Mouse (Mus musculus) E14TG2a.4 (cell line): ENCODE results near the gene Srgap2.

Experiments
- CTCF ChIP-seq: conservative IDR thresholded peaks from 2 replicates; pipeline ENCODE4 v1.5.1; 2014; ENCODE audit warnings: low read length
- NANOG ChIP-seq: IDR thresholded peaks from 2 replicates; pipeline ENCODE4 v1.6.1; 2014; ENCODE audit warnings: borderline replicate concordance, low read length, mixed read lengths

DNA sequence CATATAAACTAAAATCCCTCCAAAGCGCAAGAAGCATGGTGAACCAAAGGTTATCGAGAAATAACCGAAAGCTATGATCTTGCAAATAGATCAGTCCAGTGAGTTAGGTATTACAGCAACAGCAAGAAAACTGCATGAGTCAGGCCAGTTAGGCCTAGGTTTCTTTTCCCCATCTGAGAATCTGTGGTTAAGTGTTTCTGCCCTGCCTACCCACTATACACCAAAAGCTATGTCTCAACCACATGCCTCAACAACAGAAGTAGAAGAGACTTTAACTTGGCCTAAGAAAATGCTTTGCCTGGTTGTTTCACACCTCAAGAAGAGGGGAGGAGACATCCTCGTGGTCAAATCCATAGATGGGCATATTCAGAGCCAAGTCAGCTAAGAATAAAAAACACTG lies 80.6 kb downstream of the Srgap2 start:
- TF ChIP-seq CTCF: no peak
- TF ChIP-seq NANOG: no peak
